Mouse (Mus musculus) forebrain, embryonic 14.5 days (tissue): ENCODE results near the gene Nipa2. TPM values are rescaled to one million over a fixed set of nuclear protein-coding genes. Genes with fewer than 3 reads are reported as not detected.

Experiments used
- ATAC-seq: fragments of 200-750 bp; cut with Nextera tagmentation; 2 replicates; pipeline ENCODE4 v1.8.0; 2017; ENCODE audit warnings: mild to moderate bottlenecking, moderate library complexity
- DNase-seq: peaks from one replicate; pipeline ENCODE4 v3.0.0-alpha.2; 2015; ENCODE audit warnings: low spot score
- H3K27ac ChIP-seq: fragments of 300-500 bp; sonication (generic); 2 replicates; pipeline ENCODE4 v1.5.1; 2014; ENCODE audit warnings: low read depth, mild to moderate bottlenecking, control low read depth, low read length, moderate library complexity
- H3K27me3 ChIP-seq: fragments of 300-500 bp; sonication (generic); replicated peaks from 2 replicates; pipeline ENCODE4 v1.6.1; 2014; ENCODE audit warnings: low read length, control low read depth, mixed read lengths; ENCODE audit not compliant: control insufficient read depth, insufficient read depth
- H3K36me3 ChIP-seq: fragments of 300-500 bp; sonication (generic); 2 replicates; pipeline ENCODE4 v1.6.1; 2014; ENCODE audit warnings: low read length, control low read depth; ENCODE audit not compliant: control insufficient read depth, insufficient read depth
- H3K4me1 ChIP-seq: fragments of 300-500 bp; sonication (generic); 2 replicates; pipeline ENCODE4 v1.6.1; 2014; ENCODE audit warnings: antibody characterized with exemption, low read length, control low read depth; ENCODE audit not compliant: control insufficient read depth, insufficient read depth
- H3K4me2 ChIP-seq: fragments of 300-500 bp; sonication (generic); 2 replicates; pipeline ENCODE4 v1.6.1; 2014; ENCODE audit warnings: mild to moderate bottlenecking, control low read depth, low read length
- H3K4me3 ChIP-seq: fragments of 300-500 bp; sonication (generic); 2 replicates; pipeline ENCODE4 v1.5.1; 2014; ENCODE audit warnings: low read depth, low read length, control low read depth
- H3K9ac ChIP-seq: fragments of 300-500 bp; sonication (generic); 2 replicates; pipeline ENCODE4 v1.6.1; 2014; ENCODE audit warnings: mild to moderate bottlenecking, low read length, control low read depth, moderate library complexity
- H3K9me3 ChIP-seq: fragments of 300-500 bp; sonication (generic); replicated peaks from 2 replicates; pipeline ENCODE4 v1.6.1; 2016; ENCODE audit warnings: low read length, control low read depth, mixed read lengths; ENCODE audit not compliant: control insufficient read depth
- whole genome bisulfite sequencing: fragments of 180-500 bp; shearing (Covaris S2); extraction: QIAGEN DNeasy Blood & Tissue Kit; methylation state at CpG from one replicate; pipeline ENCODE4 v1.1.7; 2014; 5-methylcytosine and 5-hydroxymethylcytosine counted together
- polyA plus RNA-seq: library from polyadenylated mRNA; unstranded; fragments of >200 nt; fragmentation: Nextera tagmentation; extraction: Ambion mirVana; gene quantifications from 2 replicates; pipeline ENCODE4 v1.2.1, GENCODE M21; 2014

Gene Nipa2
- polyA plus RNA-seq, 1 experiment from 2014 or later = 50.8 TPM

DNA sequence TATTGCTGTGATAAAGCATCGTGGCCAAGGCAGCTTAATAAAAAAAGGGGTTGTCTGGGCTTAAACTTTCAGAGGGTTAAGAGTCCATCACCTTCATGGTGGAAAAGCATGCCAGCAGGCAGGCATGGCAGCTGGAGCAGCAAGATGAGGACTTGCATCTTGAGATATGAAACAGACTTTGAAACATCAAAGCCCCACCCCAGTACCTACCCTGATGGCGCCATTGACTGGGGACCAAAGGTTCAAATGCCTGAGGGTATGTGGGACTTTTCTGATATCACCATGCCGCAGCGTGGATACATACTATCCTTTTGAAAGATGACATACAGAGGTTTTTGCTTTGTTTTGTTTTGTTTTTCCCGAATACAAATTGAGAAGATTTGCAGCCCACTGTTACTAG is 50.2 kb downstream of the Nipa2 start:
- WGBS = 92% methylated on average over 5 of the region's 5 CpGs
- DNase-seq (no peak), ATAC-seq (no peak)
- no peaks in the 10 kb centered on the region for H3K27me3 ChIP-seq
- no peak overlapping the region for H3K9ac ChIP-seq
- H3K4me2 ChIP-seq = no peak overlapping the region
- H3K9me3 ChIP-seq = no peaks in the 10 kb centered on the region
- no peak overlapping the region for H3K27ac ChIP-seq
- H3K36me3 ChIP-seq = peaks cover 83% of the 10 kb centered on the region
- no peak overlapping the region for H3K4me3 ChIP-seq
- H3K4me1 ChIP-seq = no peaks in the 10 kb centered on the region

DNA sequence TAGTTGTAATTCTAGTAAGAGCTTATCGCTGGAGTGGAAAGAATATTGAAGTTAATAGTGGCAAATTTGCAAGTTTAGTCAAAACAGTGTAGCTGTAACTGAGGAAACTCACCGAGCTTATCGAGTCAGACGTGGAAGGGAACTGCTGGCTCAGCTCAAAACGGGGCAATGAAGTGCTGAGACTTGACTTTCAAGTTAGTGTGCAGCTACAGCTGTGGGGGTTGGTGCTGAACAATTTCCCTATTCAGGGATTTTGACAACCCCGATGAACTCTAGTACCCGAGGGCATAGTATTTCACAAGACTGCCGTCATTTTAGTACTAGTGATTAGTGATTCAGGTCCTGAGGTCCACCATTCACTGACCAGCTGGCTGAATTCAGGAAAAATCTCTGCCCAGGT is 50.9 kb downstream of the Nipa2 start:
- WGBS = 81% methylated on average over 8 of the region's 8 CpGs
- no peak overlapping the region for H3K4me2 ChIP-seq
- H3K9me3 ChIP-seq = no peaks in the 10 kb centered on the region
- no peak for DNase-seq
- H3K9ac ChIP-seq = no peak overlapping the region
- no peaks in the 10 kb centered on the region for H3K27me3 ChIP-seq
- H3K36me3 ChIP-seq = peaks cover 77% of the 10 kb centered on the region
- no peak overlapping the region for H3K4me3 ChIP-seq
- H3K27ac ChIP-seq = no peak overlapping the region
- no peak for ATAC-seq
- H3K4me1 ChIP-seq = no peaks in the 10 kb centered on the region

DNA sequence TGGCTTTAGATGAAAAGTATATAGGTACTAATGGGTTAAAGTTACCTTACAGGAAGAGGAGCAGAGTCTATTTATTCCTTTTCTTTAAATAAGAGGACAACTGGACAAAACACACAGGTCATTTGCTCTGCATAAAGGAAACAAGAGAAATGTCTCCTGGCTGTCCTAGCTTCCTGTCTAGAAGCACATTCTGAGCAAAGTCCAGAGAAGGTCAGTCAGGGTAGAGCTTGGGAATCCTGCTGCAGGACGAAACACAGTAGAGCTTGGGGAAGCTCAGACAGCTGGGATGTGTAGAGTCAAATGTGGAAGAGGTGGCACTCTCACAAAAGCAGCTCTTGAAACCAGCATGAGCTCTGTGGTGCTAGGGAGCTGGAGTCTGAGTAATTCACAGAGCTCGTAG is 51.9 kb downstream of the Nipa2 start:
- no peaks in the 10 kb centered on the region for H3K9me3 ChIP-seq
- no peak overlapping the region for H3K4me3 ChIP-seq
- peaks cover 74% of the 10 kb centered on the region for H3K36me3 ChIP-seq
- no peak overlapping the region for H3K27ac ChIP-seq
- H3K9ac ChIP-seq = no peak overlapping the region
- ATAC-seq = no peak
- 88% methylated on average over 2 of the region's 2 CpGs for whole genome bisulfite sequencing
- H3K4me2 ChIP-seq = no peak overlapping the region
- no peak for DNase-seq
- H3K4me1 ChIP-seq = no peaks in the 10 kb centered on the region
- no peaks in the 10 kb centered on the region for H3K27me3 ChIP-seq

- Histone ChIP-seq H3K4me3 (no peak overlapping the region), H3K9ac (no peak overlapping the region), H3K36me3 (peaks cover 74% of the 10 kb centered on the region), H3K9me3 (no peaks in the 10 kb centered on the region), H3K4me1 (no peaks in the 10 kb centered on the region), H3K27me3 (no peaks in the 10 kb centered on the region), H3K27ac (no peak overlapping the region), H3K4me2 (no peak overlapping the region)
- 97% methylated on average over 1 of the region's 1 CpGs for WGBS
- DNase-seq (no peak), ATAC-seq (no peak)
Observed at GRCm38 (mm10) chr7:55909519-55909918, 52.8 kb downstream of the Nipa2 start.

DNA sequence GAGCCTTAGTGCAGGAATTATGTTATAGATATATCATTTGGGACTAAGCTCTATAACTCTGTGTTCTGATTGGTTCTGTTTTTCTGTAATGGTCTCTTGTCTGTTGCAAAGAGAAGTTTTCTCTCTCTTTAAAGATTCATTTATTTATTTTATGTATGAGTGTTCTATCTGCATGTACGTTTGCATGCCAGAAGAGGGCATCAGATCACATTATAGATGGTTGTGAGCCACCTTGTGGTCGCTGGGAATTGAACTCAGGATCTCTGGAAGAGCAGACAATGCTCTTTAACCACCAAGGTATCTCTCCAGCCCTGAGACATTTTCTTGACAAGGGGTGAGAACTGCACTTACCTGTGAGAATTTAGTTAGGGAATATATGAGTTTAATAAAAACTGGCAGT is 56.8 kb downstream of the Nipa2 start:
- no peak overlapping the region for H3K4me2 ChIP-seq
- no peak overlapping the region for H3K4me3 ChIP-seq
- 90% methylated on average over 2 of the region's 2 CpGs for WGBS
- ATAC-seq = no peak
- no peaks in the 10 kb centered on the region for H3K27me3 ChIP-seq
- no peak overlapping the region for H3K27ac ChIP-seq
- H3K9me3 ChIP-seq = no peaks in the 10 kb centered on the region
- H3K4me1 ChIP-seq = no peaks in the 10 kb centered on the region
- peaks cover 71% of the 10 kb centered on the region for H3K36me3 ChIP-seq
- H3K9ac ChIP-seq = no peak overlapping the region
- no peak for DNase-seq

- Histone ChIP-seq H3K9me3 (no peaks in the 10 kb centered on the region), H3K4me2 (no peak overlapping the region), H3K27me3 (no peaks in the 10 kb centered on the region), H3K36me3 (peaks cover 75% of the 10 kb centered on the region), H3K4me3 (no peak overlapping the region), H3K27ac (no peak overlapping the region), H3K4me1 (no peaks in the 10 kb centered on the region), H3K9ac (no peak overlapping the region)
- WGBS = 89% methylated on average over 5 of the region's 5 CpGs
- no peak for DNase-seq
- no peak for ATAC-seq
Observed at GRCm38 (mm10) chr7:55903766-55904165, 58.5 kb downstream of the Nipa2 start.

DNA sequence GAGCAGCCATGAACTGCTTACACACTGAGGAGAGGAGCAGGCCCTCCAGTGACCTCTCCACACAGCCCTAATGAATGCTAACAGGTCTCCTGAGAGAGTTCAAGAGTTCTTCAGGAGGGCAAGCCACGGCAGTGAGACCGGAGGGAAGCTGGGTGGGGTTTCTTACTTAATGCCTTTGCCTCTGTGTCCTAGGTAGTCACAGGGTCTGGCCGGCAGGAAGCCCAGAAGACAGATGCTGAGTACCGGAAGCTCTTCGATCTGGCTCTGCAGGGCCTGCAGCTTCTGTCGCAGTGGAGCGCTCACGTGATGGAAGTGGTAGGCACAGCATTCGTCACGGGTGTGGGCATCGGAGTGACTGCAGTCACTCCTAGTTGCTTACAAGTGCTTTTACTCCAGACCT is 70.5 kb downstream of the Nipa2 start:
- Histone ChIP-seq H3K4me2 (no peak overlapping the region), H3K4me1 (no peaks in the 10 kb centered on the region), H3K9me3 (no peaks in the 10 kb centered on the region), H3K27ac (no peak overlapping the region), H3K9ac (no peak overlapping the region), H3K4me3 (no peak overlapping the region), H3K27me3 (no peaks in the 10 kb centered on the region), H3K36me3 (peaks cover 66% of the 10 kb centered on the region)
- no peak for DNase-seq
- ATAC-seq = no peak
- WGBS = 92% methylated on average over 11 of the region's 11 CpGs

- H3K4me1 ChIP-seq = no peaks in the 10 kb centered on the region
- no peak overlapping the region for H3K27ac ChIP-seq
- H3K9me3 ChIP-seq = no peaks in the 10 kb centered on the region
- no peak overlapping the region for H3K9ac ChIP-seq
- H3K4me2 ChIP-seq = no peak overlapping the region
- DNase-seq (no peak), ATAC-seq (no peak)
- H3K36me3 ChIP-seq = peaks cover 60% of the 10 kb centered on the region
- no peak overlapping the region for H3K4me3 ChIP-seq
- no peaks in the 10 kb centered on the region for H3K27me3 ChIP-seq
Observed at GRCm38 (mm10) chr7:55890731-55891130, 71.5 kb downstream of the Nipa2 start.

DNA sequence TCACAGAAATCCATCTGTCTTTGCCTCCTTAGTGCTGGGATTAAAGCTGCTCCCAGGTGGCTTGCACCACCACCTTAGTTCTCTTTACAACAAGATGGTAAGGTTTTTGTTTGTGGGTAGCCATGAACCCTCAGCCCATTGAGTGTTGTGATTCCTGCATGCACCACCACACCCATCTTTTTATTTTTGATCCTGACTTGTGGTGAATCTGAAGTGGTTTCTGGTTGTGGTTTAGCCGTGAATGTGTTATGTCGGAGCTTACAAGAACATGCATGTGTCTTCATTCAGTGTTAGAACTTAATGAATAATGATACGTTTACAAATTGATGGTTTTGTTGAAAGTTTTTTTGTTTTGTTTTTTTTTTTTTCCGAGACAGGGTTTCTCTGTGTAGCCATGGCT is 72.3 kb downstream of the Nipa2 start:
- peaks cover 57% of the 10 kb centered on the region for H3K36me3 ChIP-seq

GRCm38 (mm10) chr7:55888603-55889002 is 73.7 kb downstream of the Nipa2 start:
- ATAC-seq = no peak
- 95% methylated on average over 4 of the region's 4 CpGs for WGBS
- DNase-seq = no peak
- H3K4me3 ChIP-seq = no peak overlapping the region
- H3K9ac ChIP-seq = no peak overlapping the region
- no peak overlapping the region for H3K4me2 ChIP-seq
- H3K36me3 ChIP-seq = peaks cover 52% of the 10 kb centered on the region
- no peaks in the 10 kb centered on the region for H3K4me1 ChIP-seq
- H3K27me3 ChIP-seq = no peaks in the 10 kb centered on the region
- no peaks in the 10 kb centered on the region for H3K9me3 ChIP-seq
- H3K27ac ChIP-seq = no peak overlapping the region

More for the DNA sequence above, 72.3 kb downstream of the Nipa2 start:
- Histone ChIP-seq H3K9me3 (no peaks in the 10 kb centered on the region), H3K4me1 (no peaks in the 10 kb centered on the region), H3K4me3 (no peak overlapping the region), H3K27me3 (no peaks in the 10 kb centered on the region), H3K4me2 (no peak overlapping the region), H3K9ac (no peak overlapping the region), H3K27ac (no peak overlapping the region)
- ATAC-seq = no peak
- 93% methylated on average over 4 of the region's 4 CpGs for WGBS
- no peak for DNase-seq
